Mouse (Mus musculus): ENCODE measurements around the gene Snn. TPM values are rescaled to one million over a fixed set of nuclear protein-coding genes. Genes with fewer than 3 reads are reported as not detected.
A peak's percentile ranks its signal among the peaks of the same experiment; 100 is the strongest.

Gene Snn
- polyA plus RNA-seq, 1 experiment from 2014 or later: 95.9 TPM

DNA sequence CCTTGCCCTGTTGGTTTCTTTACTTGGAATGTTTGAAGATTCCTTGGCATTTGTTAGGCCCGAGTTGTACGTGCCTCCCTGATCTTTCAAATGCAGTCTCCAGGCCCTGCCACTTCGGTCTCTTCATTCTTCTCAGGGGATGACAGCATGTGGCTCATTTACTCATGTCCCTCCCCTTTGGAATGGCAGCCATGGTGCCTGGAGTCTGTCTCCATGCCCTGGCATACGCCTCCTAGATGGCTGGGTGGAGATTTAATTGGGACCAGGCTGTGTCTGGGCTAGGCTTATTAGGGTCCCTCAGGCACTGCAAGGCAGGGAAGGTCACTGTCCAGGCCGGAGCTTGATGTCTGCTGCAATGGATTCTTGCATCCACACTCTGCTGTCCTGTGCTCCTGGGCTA, 4.8 kb upstream of the Snn start:
- H3K4me1 ChIP-seq (replicated peaks; ENCODE audit: control insufficient read depth, insufficient read depth, low read length): no peaks in the 10 kb centered on the region
- no peaks in the 10 kb centered on the region for H3K27me3 ChIP-seq (ENCODE audit: control insufficient read depth, insufficient read depth, low read length)
- H3K4me2 ChIP-seq (ENCODE audit: low read depth, low read length, severe bottlenecking): no peak overlapping the region
- WGBS: 69% methylated on average over 5 of the region's 5 CpGs
- H3K36me3 ChIP-seq (ENCODE audit: control insufficient read depth, insufficient read depth, low read length): no peaks in the 10 kb centered on the region
- H3K27ac ChIP-seq (ENCODE audit: low read depth, low read length): no peak overlapping the region
- DNase-seq (ENCODE audit: low spot score) (no peak), ATAC-seq (replicated peaks; ENCODE audit: low FRiP score) (no peak)
- H3K9ac ChIP-seq (ENCODE audit: low read length): no peak overlapping the region
- H3K4me3 ChIP-seq (ENCODE audit: low read depth, low read length): no peak overlapping the region
- H3K9me3 ChIP-seq (ENCODE audit: control insufficient read depth, low read length): no peaks in the 10 kb centered on the region

DNA sequence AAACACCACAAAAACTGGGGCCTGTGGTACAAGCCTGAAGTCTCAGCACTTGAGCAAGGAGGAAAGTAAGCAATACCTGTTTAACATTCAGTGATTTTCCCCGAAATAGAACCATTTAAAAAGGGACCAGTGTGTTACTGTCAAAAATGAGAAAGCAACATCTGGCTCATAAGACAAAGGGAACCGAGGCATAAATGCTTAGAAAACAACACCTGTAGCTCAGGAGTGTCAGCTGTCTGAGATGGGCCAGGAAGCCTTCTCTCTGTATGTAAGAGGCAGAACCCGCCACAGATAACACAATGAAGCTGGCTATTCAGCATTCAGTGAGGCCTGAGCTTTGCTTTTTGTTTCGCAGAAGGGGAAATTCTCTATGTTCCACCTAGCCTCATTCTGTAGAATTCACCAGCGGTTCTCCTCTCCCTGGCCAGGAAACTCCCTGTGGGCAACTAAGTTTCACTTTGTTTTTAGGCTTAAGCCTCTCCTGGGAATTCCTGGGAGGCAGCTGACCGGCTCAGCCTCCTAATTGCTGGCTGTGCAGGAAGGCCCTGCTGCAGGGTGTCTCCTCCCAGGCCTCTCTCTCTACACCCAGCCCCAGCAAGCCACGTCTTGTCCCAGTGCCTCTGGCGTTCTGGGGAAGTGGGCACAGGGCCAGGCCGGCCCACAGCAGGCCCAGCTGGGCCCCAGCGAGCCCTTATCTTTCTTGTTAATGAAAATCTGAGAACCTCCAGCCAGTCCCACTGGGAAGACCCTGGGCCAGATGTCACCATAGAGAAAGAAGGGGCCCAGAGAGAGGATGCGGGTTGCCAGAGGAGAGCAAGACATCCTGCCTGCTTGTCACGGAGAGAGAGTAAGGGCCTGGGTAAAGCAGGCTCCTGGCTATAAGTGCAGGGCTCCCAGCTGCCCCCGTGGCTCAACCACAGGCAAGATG, 2.3 kb downstream of the Snn start:
- DNase-seq (ENCODE audit: low spot score): peak; percentile 69
- 27% methylated on average over 13 of the region's 13 CpGs for WGBS
- no peak overlapping the region for H3K4me3 ChIP-seq (ENCODE audit: low read depth, low read length)

DNA sequence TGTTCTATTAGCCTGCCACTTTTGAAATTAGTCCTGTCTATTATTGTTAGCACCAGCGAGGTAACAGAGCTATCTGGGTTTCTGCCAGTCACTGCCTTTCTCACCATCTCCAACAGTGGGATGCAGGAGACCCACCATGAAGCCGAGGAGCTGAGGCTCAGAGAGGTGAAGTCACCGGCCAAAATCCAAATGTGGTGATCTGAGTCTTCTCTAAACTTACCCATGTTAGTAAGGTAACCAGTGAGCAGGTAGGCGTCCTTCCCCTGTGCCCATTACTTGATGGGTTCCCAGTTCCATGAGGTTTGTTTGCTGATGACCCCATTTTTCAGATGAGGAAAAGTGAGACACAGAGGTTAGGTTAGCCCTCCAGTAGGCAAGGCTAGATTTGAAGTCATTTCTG, 3.6 kb downstream of the Snn start:
- DNase-seq (ENCODE audit: low spot score) (no peak), ATAC-seq (replicated peaks; ENCODE audit: low FRiP score) (no peak)
- H3K27ac ChIP-seq (ENCODE audit: low read depth, low read length): no peak overlapping the region
- peaks cover 23% of the 10 kb centered on the region for H3K4me1 ChIP-seq (replicated peaks; ENCODE audit: control insufficient read depth, insufficient read depth, low read length)
- H3K4me2 ChIP-seq (ENCODE audit: low read depth, low read length, severe bottlenecking): no peak overlapping the region
- no peaks in the 10 kb centered on the region for H3K27me3 ChIP-seq (ENCODE audit: control insufficient read depth, insufficient read depth, low read length)
- H3K9me3 ChIP-seq (ENCODE audit: control insufficient read depth, low read length): no peaks in the 10 kb centered on the region
- no peaks in the 10 kb centered on the region for H3K36me3 ChIP-seq (ENCODE audit: control insufficient read depth, insufficient read depth, low read length)
- WGBS: 93% methylated on average over 4 of the region's 4 CpGs
- no peak overlapping the region for H3K4me3 ChIP-seq (ENCODE audit: low read depth, low read length)
- H3K9ac ChIP-seq (ENCODE audit: low read length): no peak overlapping the region

More for the DNA sequence above, 2.3 kb downstream of the Snn start:
- peak overlapping the region; percentile 48 for H3K9ac ChIP-seq (ENCODE audit: low read length)
- peak overlapping the region; percentile 12; the same call in 1 of the 2 replicates for H3K4me2 ChIP-seq (ENCODE audit: low read depth, low read length, severe bottlenecking)
- H3K27ac ChIP-seq (ENCODE audit: low read depth, low read length): peak overlapping the region; percentile 54
- no peaks in the 10 kb centered on the region for H3K9me3 ChIP-seq (ENCODE audit: control insufficient read depth, low read length)
- ATAC-seq (replicated peaks; ENCODE audit: low FRiP score): no peak
- no peaks in the 10 kb centered on the region for H3K27me3 ChIP-seq (ENCODE audit: control insufficient read depth, insufficient read depth, low read length)
- H3K36me3 ChIP-seq (ENCODE audit: control insufficient read depth, insufficient read depth, low read length): no peaks in the 10 kb centered on the region
- H3K4me1 ChIP-seq (replicated peaks; ENCODE audit: control insufficient read depth, insufficient read depth, low read length): peaks cover 17% of the 10 kb centered on the region

DNA sequence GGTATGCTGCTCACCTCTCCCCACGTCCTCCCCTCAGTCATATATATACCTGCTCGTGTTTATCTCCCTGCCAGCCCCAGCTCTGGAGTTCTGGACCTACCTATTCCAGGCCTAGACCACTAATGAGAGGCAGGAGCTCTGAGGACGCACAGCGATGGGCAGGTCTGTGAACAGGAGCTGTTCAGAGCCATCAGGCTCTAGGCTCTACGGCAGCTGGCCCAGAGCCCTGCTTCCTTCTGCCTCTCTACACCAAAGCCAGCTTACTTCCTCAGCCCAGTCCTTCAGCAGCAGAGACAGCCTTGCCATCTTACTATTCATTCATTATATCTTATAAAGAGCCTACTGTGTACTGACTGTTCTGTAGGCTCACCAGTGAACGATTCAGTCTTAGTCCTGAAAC, 4.0 kb downstream of the Snn start:
- H3K9me3 ChIP-seq (ENCODE audit: control insufficient read depth, low read length): no peaks in the 10 kb centered on the region
- 91% methylated on average over 6 of the region's 6 CpGs for WGBS
- H3K4me2 ChIP-seq (ENCODE audit: low read depth, low read length, severe bottlenecking): no peak overlapping the region; the same call in 1 of the 2 replicates
- ATAC-seq (replicated peaks; ENCODE audit: low FRiP score) (no peak), DNase-seq (ENCODE audit: low spot score) (no peak)
- no peaks in the 10 kb centered on the region for H3K36me3 ChIP-seq (ENCODE audit: control insufficient read depth, insufficient read depth, low read length)
- H3K9ac ChIP-seq (ENCODE audit: low read length): no peak overlapping the region
- no peaks in the 10 kb centered on the region for H3K27me3 ChIP-seq (ENCODE audit: control insufficient read depth, insufficient read depth, low read length)
- H3K27ac ChIP-seq (ENCODE audit: low read depth, low read length): no peak overlapping the region
- H3K4me3 ChIP-seq (ENCODE audit: low read depth, low read length): no peak overlapping the region
- H3K4me1 ChIP-seq (replicated peaks; ENCODE audit: control insufficient read depth, insufficient read depth, low read length): peaks cover 23% of the 10 kb centered on the region

DNA sequence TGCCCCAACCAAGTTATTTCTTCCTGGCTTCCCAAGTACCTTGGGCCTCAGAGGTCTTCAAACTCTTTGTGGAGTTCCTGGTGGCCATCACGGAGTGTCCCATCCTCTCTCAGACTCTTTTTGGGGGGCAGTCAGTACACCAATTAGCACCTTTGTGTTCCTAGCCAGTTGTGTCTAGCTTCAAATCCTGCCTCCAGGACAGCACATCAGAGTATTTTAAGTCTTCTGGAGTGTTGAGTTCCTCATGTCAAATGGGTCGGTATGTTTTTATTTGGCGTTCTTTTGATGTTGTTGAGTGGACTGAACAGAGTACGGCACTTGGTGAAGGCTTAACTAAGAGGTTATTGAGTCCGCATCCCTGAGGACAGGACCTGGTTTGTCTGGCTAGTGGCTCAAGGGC, 4.7 kb downstream of the Snn start:
- H3K36me3 ChIP-seq (ENCODE audit: control insufficient read depth, insufficient read depth, low read length): no peaks in the 10 kb centered on the region
- H3K4me3 ChIP-seq (ENCODE audit: low read depth, low read length): peak overlapping the region; percentile 75
- peak overlapping the region; percentile 78 for H3K4me2 ChIP-seq (ENCODE audit: low read depth, low read length, severe bottlenecking)
- DNase-seq (ENCODE audit: low spot score) (no peak), ATAC-seq (replicated peaks; ENCODE audit: low FRiP score) (no peak; the same call in 1 of the 2 replicates)
- no peaks in the 10 kb centered on the region for H3K9me3 ChIP-seq (ENCODE audit: control insufficient read depth, low read length)
- peak overlapping the region; percentile 56 for H3K9ac ChIP-seq (ENCODE audit: low read length)
- H3K27me3 ChIP-seq (ENCODE audit: control insufficient read depth, insufficient read depth, low read length): no peaks in the 10 kb centered on the region
- H3K27ac ChIP-seq (ENCODE audit: low read depth, low read length): peak overlapping the region; percentile 95
- H3K4me1 ChIP-seq (replicated peaks; ENCODE audit: control insufficient read depth, insufficient read depth, low read length): peaks cover 23% of the 10 kb centered on the region
- 52% methylated on average over 5 of the region's 5 CpGs for WGBS

DNA sequence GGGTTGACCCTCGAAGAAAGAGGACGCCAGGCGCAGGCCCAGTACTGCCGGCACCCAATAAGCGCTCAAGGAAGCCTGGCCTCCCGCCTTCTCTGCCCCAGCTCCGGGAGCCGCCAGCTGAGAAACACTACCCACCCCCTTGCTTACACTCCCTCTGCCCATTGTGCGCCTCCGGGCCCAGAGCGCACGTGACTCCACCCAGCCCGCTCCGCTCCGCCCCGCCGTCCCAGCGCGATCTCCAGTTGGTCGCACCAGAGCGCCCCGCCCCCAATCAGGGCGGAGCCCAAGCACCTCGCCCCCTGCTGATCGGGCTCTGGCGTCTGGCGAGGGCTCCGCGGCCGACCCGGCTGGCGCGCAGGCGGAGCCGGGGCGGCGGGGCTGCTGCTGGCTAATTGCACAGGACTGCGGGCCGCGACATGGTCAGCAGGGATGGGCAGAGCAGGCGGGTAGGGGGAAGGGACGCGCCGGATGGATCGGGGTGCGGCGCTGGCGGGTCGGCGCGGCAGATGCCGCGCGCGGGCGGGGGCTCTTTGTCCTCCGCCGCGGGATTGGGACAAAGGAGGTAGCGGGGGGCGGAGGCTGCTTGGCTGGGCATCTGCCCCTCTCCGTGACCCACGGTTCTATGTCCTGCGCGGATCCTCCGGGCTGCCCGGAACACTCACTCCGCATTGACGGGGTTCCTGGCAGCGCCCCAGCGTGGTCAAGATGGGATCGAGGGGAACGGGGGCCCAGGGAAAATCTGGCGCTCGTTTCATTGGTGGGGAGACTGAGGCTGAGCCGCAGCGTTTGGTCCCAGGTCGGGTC, 5.5 kb downstream of the Snn start, which contains the start of gene Litaf:
Gene Litaf (minus strand): TSS at position 129 of the 804 bp plus-strand sequence.
- Histone ChIP-seq H3K27ac (ENCODE audit: low read depth, low read length) (peak within 1 kb of the TSS; percentile 95), H3K4me1 (replicated peaks; ENCODE audit: control insufficient read depth, insufficient read depth, low read length) (peaks cover 23% of the 10 kb centered on the region), H3K36me3 (ENCODE audit: control insufficient read depth, insufficient read depth, low read length) (no peaks in the 10 kb centered on the region), H3K4me2 (ENCODE audit: low read depth, low read length, severe bottlenecking) (peak within 1 kb of the TSS; percentile 78), H3K9me3 (ENCODE audit: control insufficient read depth, low read length) (no peaks in the 10 kb centered on the region), H3K27me3 (ENCODE audit: control insufficient read depth, insufficient read depth, low read length) (no peaks in the 10 kb centered on the region), H3K4me3 (ENCODE audit: low read depth, low read length) (peak within 1 kb of the TSS; percentile 75), H3K9ac (ENCODE audit: low read length) (peak within 1 kb of the TSS; percentile 96)
- ATAC-seq (replicated peaks; ENCODE audit: low FRiP score) (peak; percentile 97), DNase-seq (ENCODE audit: low spot score) (peak; percentile 100)
- under 1% methylated on average over 78 of the region's 78 CpGs for WGBS

DNA sequence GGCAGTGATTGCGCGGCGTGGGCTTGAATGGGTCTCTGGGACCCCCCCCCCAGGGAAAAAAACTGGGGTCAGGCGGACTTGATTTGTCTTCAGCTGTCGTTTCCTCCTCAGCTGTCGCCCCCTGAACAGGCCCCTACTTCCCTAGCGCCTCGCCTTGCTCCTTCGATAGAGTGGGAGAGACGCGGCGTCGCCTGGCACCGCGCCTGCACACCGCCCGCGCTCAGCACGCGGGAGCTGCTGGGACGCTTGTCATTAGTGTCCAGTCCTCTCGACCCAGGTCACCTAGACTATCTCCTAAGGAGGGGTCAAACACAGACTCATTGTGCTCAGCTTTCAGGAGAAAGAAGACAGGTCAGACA, 6.1 kb downstream of the Snn start:
- under 1% methylated on average over 22 of the region's 22 CpGs for WGBS
- Histone ChIP-seq H3K4me2 (ENCODE audit: low read depth, low read length, severe bottlenecking) (peak overlapping the region; percentile 78), H3K9me3 (ENCODE audit: control insufficient read depth, low read length) (no peaks in the 10 kb centered on the region), H3K4me1 (replicated peaks; ENCODE audit: control insufficient read depth, insufficient read depth, low read length) (peaks cover 23% of the 10 kb centered on the region), H3K4me3 (ENCODE audit: low read depth, low read length) (peak overlapping the region; percentile 75), H3K27ac (ENCODE audit: low read depth, low read length) (peak overlapping the region; percentile 95), H3K9ac (ENCODE audit: low read length) (peak overlapping the region; percentile 96), H3K27me3 (ENCODE audit: control insufficient read depth, insufficient read depth, low read length) (no peaks in the 10 kb centered on the region), H3K36me3 (ENCODE audit: control insufficient read depth, insufficient read depth, low read length) (no peaks in the 10 kb centered on the region)
- ATAC-seq (replicated peaks; ENCODE audit: low FRiP score): peak; percentile 43
- DNase-seq (ENCODE audit: low spot score): peak; percentile 84

DNA sequence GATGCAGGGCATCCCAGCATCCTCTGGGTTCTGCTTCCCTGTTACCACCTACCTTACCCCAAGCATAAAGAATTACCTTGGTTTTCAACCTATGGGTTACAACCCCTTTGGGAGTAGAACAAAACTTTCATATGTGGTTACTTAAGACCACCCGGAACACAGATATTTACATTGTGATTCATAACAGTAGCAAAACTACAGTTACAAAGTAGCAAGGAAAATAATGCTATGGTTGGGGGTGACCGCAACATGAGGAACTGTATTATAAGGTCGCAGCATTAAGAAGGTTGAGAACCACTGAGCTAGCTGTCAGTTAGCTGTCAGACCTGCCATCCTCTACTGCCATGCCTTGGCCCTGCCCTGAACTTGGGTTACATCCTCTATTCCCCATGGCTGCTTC, 7.9 kb downstream of the Snn start:
- DNase-seq (ENCODE audit: low spot score): no peak
- Histone ChIP-seq H3K9ac (ENCODE audit: low read length) (no peak overlapping the region), H3K27me3 (ENCODE audit: control insufficient read depth, insufficient read depth, low read length) (no peaks in the 10 kb centered on the region), H3K4me2 (ENCODE audit: low read depth, low read length, severe bottlenecking) (no peak overlapping the region), H3K4me3 (ENCODE audit: low read depth, low read length) (no peak overlapping the region), H3K36me3 (ENCODE audit: control insufficient read depth, insufficient read depth, low read length) (peaks cover 7% of the 10 kb centered on the region; the same call in 1 of the 2 replicates), H3K27ac (ENCODE audit: low read depth, low read length) (no peak overlapping the region), H3K9me3 (ENCODE audit: control insufficient read depth, low read length) (no peaks in the 10 kb centered on the region), H3K4me1 (replicated peaks; ENCODE audit: control insufficient read depth, insufficient read depth, low read length) (peaks cover 19% of the 10 kb centered on the region)
- 94% methylated on average over 3 of the region's 3 CpGs for WGBS
- no peak for ATAC-seq (replicated peaks; ENCODE audit: low FRiP score)

All from forebrain, embryonic 11.5 days (tissue).